ENCODE assay signal across 9 mouse cellular contexts in genomic region chr8:120561539-120562435, GRCm38 (mm10). TPM values are rescaled to one million over a fixed set of nuclear protein-coding genes. Genes with fewer than 3 reads are reported as not detected.
A peak's percentile ranks its signal among the peaks of the same experiment; 100 is the strongest.
DNase-seq lines count a peak whose midpoint lies in the region; ATAC-seq and TF ChIP-seq lines count a peak whose summit lies in the region.
"Had no signal": no experiment of that assay in that cellular context is flagged by ENCODE, and none has a peak within 500 bp of the region (broad histone marks: within the 10 kb centered on the region; RNA-seq: fewer than 3 reads in every experiment).

No protein-coding gene starts in this region.

- H3K27me3 ChIP-seq in MEL (ENCODE audit: control insufficient read depth in 1 of 2, insufficient read depth in 2 of 2, low read length in 2 of 2) = no peaks in the 10 kb centered on the region
- peaks cover 4% of the 10 kb centered on the region; the same call in 1 of the 2 replicates for H3K27me3 ChIP-seq in forebrain, embryonic 12.5 days
- H3K27me3 ChIP-seq in liver, postnatal 0 days (ENCODE audit: insufficient read depth, low read length) = no peaks in the 10 kb centered on the region
- H3K27me3 ChIP-seq in kidney, embryonic 14.5 days (ENCODE audit: control insufficient read depth, insufficient read depth, low read length) = no peaks in the 10 kb centered on the region; the same call in 1 of the 2 replicates
- H3K27me3 ChIP-seq: liver, embryonic 15.5 days had no signal

- peaks cover 34% of the 10 kb centered on the region for H3K79me2 ChIP-seq in MEL (ENCODE audit: control insufficient read depth, insufficient read depth, low read length, poor library complexity)

- no peaks in the 10 kb centered on the region for H3K9me3 ChIP-seq in MEL (replicated peaks; ENCODE audit: insufficient read depth, low read length)
- H3K9me3 ChIP-seq in forebrain, embryonic 12.5 days = no peaks in the 10 kb centered on the region
- no peaks in the 10 kb centered on the region for H3K9me3 ChIP-seq in liver, postnatal 0 days (ENCODE audit: low read length)
- no peaks in the 10 kb centered on the region for H3K9me3 ChIP-seq in kidney, embryonic 14.5 days (ENCODE audit: control insufficient read depth, low read length)
- H3K9me3 ChIP-seq: liver, embryonic 15.5 days had no signal

- TF ChIP-seq POLR2A in MEL (IDR thresholded peaks at IDR 0.05; ENCODE audit: control insufficient read depth in 1 of 2, insufficient read depth in 1 of 2, low read depth in 1 of 2, low read length in 2 of 2, poor library complexity in 1 of 2) = no peak

- H3K4me2 ChIP-seq in forebrain, embryonic 12.5 days = no peak overlapping the region
- no peak overlapping the region for H3K4me2 ChIP-seq in liver, postnatal 0 days (ENCODE audit: low read depth, low read length)
- H3K4me2 ChIP-seq in kidney, embryonic 14.5 days (replicated peaks; ENCODE audit: low read depth, low read length) = no peak overlapping the region
- H3K4me2 ChIP-seq: liver, embryonic 15.5 days had no signal

- no peak overlapping the region for H3K9ac ChIP-seq in MEL (ENCODE audit: control insufficient read depth, low read depth, low read length, poor library complexity, severe bottlenecking)
- 0 out of 2 replicates have a peak overlapping the region, but pooled peaks have one; percentile 33 for H3K9ac ChIP-seq in forebrain, embryonic 12.5 days
- no peak overlapping the region for H3K9ac ChIP-seq in liver, postnatal 0 days (replicated peaks)
- no peak overlapping the region for H3K9ac ChIP-seq in kidney, embryonic 14.5 days (ENCODE audit: low read depth, low read length)
- H3K9ac ChIP-seq: liver, embryonic 15.5 days had no signal

- H3K36me3 ChIP-seq in MEL (ENCODE audit: control insufficient read depth in 1 of 2, insufficient read depth in 2 of 2, low read length in 2 of 2) = peaks cover 11 to 26% of the 10 kb centered on the region in 2 experiments; a peak in 3 of 4 replicates
- H3K36me3 ChIP-seq in forebrain, embryonic 12.5 days (replicated peaks) = peaks cover 19% of the 10 kb centered on the region
- peaks cover 61% of the 10 kb centered on the region for H3K36me3 ChIP-seq in liver, postnatal 0 days (replicated peaks; ENCODE audit: insufficient read depth, low read length)
- peaks cover 11% of the 10 kb centered on the region for H3K36me3 ChIP-seq in kidney, embryonic 14.5 days (ENCODE audit: control insufficient read depth, insufficient read depth, low read length)

- no peak for TF ChIP-seq EP300 in MEL (IDR thresholded peaks at IDR 0.05; ENCODE audit: low read depth in 1 of 2, low read length in 2 of 2)
- no peak for TF ChIP-seq EP300 in liver, postnatal 0 days (IDR thresholded peaks at IDR 0.05; ENCODE audit: low read depth)

- ATAC-seq in forebrain, embryonic 12.5 days (ENCODE audit: low FRiP score) = no peak
- ATAC-seq in liver, postnatal 0 days = no peak
- no peak for ATAC-seq in kidney, embryonic 14.5 days (ENCODE audit: low FRiP score, low TSS enrichment)

- peak; percentile 70 to 73 for DNase-seq in layer of hippocampus, postnatal 10 days (ENCODE audit: low spot score in 2 of 2)
- DNase-seq in layer of hippocampus, adult 11-12 months (ENCODE audit: low spot score) = no peak
- DNase-seq in MEL (ENCODE audit: low read depth, low spot score) = peak; percentile 54
- DNase-seq in liver, postnatal 0 days = peak; percentile 59
- DNase-seq in thymus, postnatal 4 days = peak; percentile 87
- DNase-seq in left cerebral cortex, adult 11 months (ENCODE audit: low spot score) = no peak

- H3K4me3 ChIP-seq in MEL (ENCODE audit: control insufficient read depth in 1 of 2, insufficient read depth in 1 of 2, low read depth in 2 of 2, low read length in 2 of 2) = no peak overlapping the region
- no peak overlapping the region for H3K4me3 ChIP-seq in forebrain, embryonic 12.5 days (replicated peaks)
- no peak overlapping the region for H3K4me3 ChIP-seq in liver, postnatal 0 days (ENCODE audit: low read depth, low read length)
- H3K4me3 ChIP-seq in kidney, embryonic 14.5 days (ENCODE audit: low read length) = no peak overlapping the region
- H3K4me3 ChIP-seq: liver, embryonic 15.5 days had no signal

- 77% methylated on average over 22 of the region's 22 CpGs for WGBS in forebrain, embryonic 12.5 days
- WGBS in liver, postnatal 0 days (ENCODE audit: insufficient replicate concordance) = 81% methylated on average over 22 of the region's 22 CpGs
- WGBS in kidney, embryonic 14.5 days = 78% methylated on average over 22 of the region's 22 CpGs

- TF ChIP-seq RAD21 in MEL (IDR thresholded peaks at IDR 0.05; ENCODE audit: low read depth, low read length) = peak; percentile 14

- TF ChIP-seq CTCF in MEL (IDR thresholded peaks at IDR 0.05 in 2 of 3, conservative IDR thresholded peaks at IDR 0.05 in 1 of 3; ENCODE audit: control insufficient read depth in 1 of 3, insufficient read depth in 1 of 3, low read depth in 2 of 3, low read length in 3 of 3, poor library complexity in 1 of 3, severe bottlenecking in 1 of 3) = peak; percentile 60 to 66 (median 63)
- peak; percentile 71 for TF ChIP-seq CTCF in liver, postnatal 0 days (IDR thresholded peaks at IDR 0.05; ENCODE audit: low read depth)

- peaks cover 3 to 33% of the 10 kb centered on the region in 2 experiments; a peak in 3 of 4 replicates for H3K4me1 ChIP-seq in MEL (ENCODE audit: control insufficient read depth in 1 of 2, insufficient read depth in 2 of 2, low read length in 2 of 2)
- H3K4me1 ChIP-seq in forebrain, embryonic 12.5 days = peaks cover 99% of the 10 kb centered on the region
- H3K4me1 ChIP-seq in liver, postnatal 0 days (ENCODE audit: insufficient read depth) = peaks cover 21% of the 10 kb centered on the region
- H3K4me1 ChIP-seq in kidney, embryonic 14.5 days (ENCODE audit: control insufficient read depth, insufficient read depth, low read length) = peaks cover 71% of the 10 kb centered on the region

- H3K27ac ChIP-seq in MEL (ENCODE audit: control insufficient read depth, low read depth, low read length) = no peak overlapping the region
- peak overlapping the region; percentile 93 for H3K27ac ChIP-seq in forebrain, embryonic 12.5 days
- H3K27ac ChIP-seq in liver, postnatal 0 days (ENCODE audit: low read depth) = no peak overlapping the region
- H3K27ac ChIP-seq in kidney, embryonic 14.5 days (ENCODE audit: low read depth, low read length) = no peak overlapping the region
- H3K27ac ChIP-seq: liver, embryonic 15.5 days had no signal

TF ChIP-seq in MEL, 35 proteins besides CTCF, POLR2A, EP300 and RAD21:
- TF ChIP-seq SMC3 (IDR thresholded peaks at IDR 0.05; ENCODE audit: low read depth, low read length) (peak; percentile 32), USF2 (IDR thresholded peaks at IDR 0.05; ENCODE audit: borderline replicate concordance in 1 of 2, insufficient read depth in 1 of 2, low read depth in 1 of 2, low read length in 2 of 2) (no peak)

RNA-seq across cellular contexts. Expression of gene Gins2, which starts 27.3 kb away (rescaled TPM):
- 1 to 10 TPM; 2.5 to 4.2 TPM for total RNA-seq in layer of hippocampus, postnatal 10 days (2021)
- total RNA-seq in MEL (2012; rRNA removed) = 46.1 and 49.3 TPM in 2 replicates
- 100 to 1,000 TPM in 1 of 2 experiments, 10 to 100 TPM in 1; 39.6 to 150 TPM for polyA plus RNA-seq in MEL (2012; ENCODE audit: insufficient read depth in 1 of 2, insufficient read length in 2 of 2, low read depth in 1 of 2, low replicate concordance in 2 of 2, missing spikeins in 1 of 2)
- polyA plus RNA-seq in forebrain, embryonic 12.5 days (2016; fragmentation: Nextera tagmentation; extraction: Ambion mirVana) = 83.2 and 84.8 TPM in 2 replicates
- 18.6 and 20.3 TPM in 2 replicates for polyA plus RNA-seq in liver, postnatal 0 days (2015; fragmentation: Nextera tagmentation; extraction: Ambion mirVana)
- 118 and 145 TPM in 2 replicates for polyA plus RNA-seq in kidney, embryonic 14.5 days (2014; fragmentation: Nextera tagmentation; extraction: Ambion mirVana)

Comparison
In these comparisons a context has a peak if more than half of its experiments do, and no peak if none do; other contexts are left out.
1. DNase-seq: peak in layer of hippocampus, postnatal 10 days (2 of 2), MEL (single experiment), liver, postnatal 0 days (single experiment) and thymus, postnatal 4 days (single experiment); none in layer of hippocampus, adult 11-12 months (single experiment) and left cerebral cortex, adult 11 months (single experiment).